Mouse (Mus musculus): ENCODE data around the gene Nxpe4. TPM values are rescaled to one million over a fixed set of nuclear protein-coding genes. Genes with fewer than 3 reads are reported as not detected.

Nxpe4 gene
- total and polyA plus RNA-seq, 3 experiments, result 2.0 to 9.6 (median 4.8) TPM

DNA sequence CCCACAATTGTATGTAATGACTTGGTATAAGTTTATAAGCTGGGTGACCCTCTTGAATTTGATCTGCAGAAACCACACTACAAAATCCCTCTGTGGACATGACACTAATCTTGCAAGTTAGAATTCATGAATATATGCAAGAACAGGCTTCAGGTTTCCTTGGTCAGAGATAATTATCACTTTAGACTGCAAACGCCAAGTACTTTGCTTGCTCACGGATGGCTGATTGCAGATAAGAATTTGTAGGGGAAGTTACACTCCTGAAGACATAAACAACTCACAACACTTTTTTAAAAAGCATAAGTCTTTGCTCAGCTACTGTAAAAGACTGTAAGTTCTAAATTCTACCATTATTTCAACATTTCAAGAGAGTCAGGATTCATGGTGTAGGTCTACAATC, 212.5 kb downstream of the Nxpe4 start:
- dilution Hi-C loops (cut with MboI; ENCODE audit: extremely low pct_ligation_motif_present, extremely low pct_unique_long_range_greater_than_20kb, low sequenced_read_pairs) (no loop called here), in situ Hi-C loops (cut with MboI; ENCODE audit: low pct_ligation_motif_present, low pct_unique_long_range_greater_than_20kb, low sequenced_read_pairs) (no loop called here)
- DNase-seq (ENCODE audit: extremely low read depth), result no peak
- H3K36me3 ChIP-seq (replicated peaks in 1 of 2; ENCODE audit: control insufficient read depth in 1 of 2, insufficient read depth in 1 of 2, low read length in 1 of 2), result peaks cover 0 to 35% of the 10 kb centered on the region in 2 experiments
- no peaks in the 10 kb centered on the region for H3K9me3 ChIP-seq (replicated peaks; ENCODE audit: low read length)
- H3K27me3 ChIP-seq (replicated peaks), result no peaks in the 10 kb centered on the region
- TF ChIP-seq ZMIZ1 (IDR thresholded peaks at IDR 0.05; ENCODE audit: low read depth, low read length), result no peak
- TF ChIP-seq BHLHE40 (IDR thresholded peaks at IDR 0.05; ENCODE audit: low read depth, low read length), result no peak
- no peak for TF ChIP-seq EP300 (IDR thresholded peaks at IDR 0.05; ENCODE audit: low read length)
- no peak for TF ChIP-seq POLR2AphosphoS2 (IDR thresholded peaks at IDR 0.05; ENCODE audit: low read depth, low read length)
- TF ChIP-seq CHD1 (IDR thresholded peaks at IDR 0.05; ENCODE audit: low read depth, low read length), result no peak
- no peak for TF ChIP-seq TCF12 (IDR thresholded peaks at IDR 0.05; ENCODE audit: low read depth, low read length)
- no peak for TF ChIP-seq MYC (IDR thresholded peaks at IDR 0.05; ENCODE audit: low read depth, low read length)
- no peak for TF ChIP-seq ZKSCAN1 (IDR thresholded peaks at IDR 0.05; ENCODE audit: borderline replicate concordance, low read depth, low read length)
- H3K4me2 ChIP-seq (ENCODE audit: insufficient read depth, low read depth, poor library complexity, severe bottlenecking), result no peak overlapping the region
- H3K4me3 ChIP-seq (replicated peaks in 1 of 3; ENCODE audit: low read depth in 2 of 3, low read length in 2 of 3, poor library complexity in 1 of 3), result no peak overlapping the region
- H3K27ac ChIP-seq (ENCODE audit: insufficient read depth, low read depth), result no peak overlapping the region
- H3K79me2 ChIP-seq (replicated peaks; ENCODE audit: control insufficient read depth, extremely low read depth, insufficient read depth, poor library complexity, severe bottlenecking), result no peaks in the 10 kb centered on the region
- H3K4me1 ChIP-seq (ENCODE audit: control insufficient read depth in 1 of 2, insufficient read depth in 2 of 2), result peaks cover 0 to 19% of the 10 kb centered on the region in 2 experiments; a peak in 3 of 4 replicates
- H3K9ac ChIP-seq (ENCODE audit: insufficient read depth, low read depth), result no peak overlapping the region

GRCm38 (mm10) chr9:48388451-48388850, 226.6 kb downstream of the Nxpe4 start:
- Histone ChIP-seq H3K79me2 (replicated peaks; ENCODE audit: control insufficient read depth, extremely low read depth, insufficient read depth, poor library complexity, severe bottlenecking) (peaks cover 4% of the 10 kb centered on the region), H3K4me2 (ENCODE audit: insufficient read depth, low read depth, poor library complexity, severe bottlenecking) (no peak overlapping the region), H3K4me1 (ENCODE audit: control insufficient read depth in 1 of 2, insufficient read depth in 2 of 2) (peaks cover 13 to 36% of the 10 kb centered on the region in 2 experiments), H3K4me3 (replicated peaks in 1 of 3; ENCODE audit: low read depth in 2 of 3, low read length in 2 of 3, poor library complexity in 1 of 3) (no peak overlapping the region), H3K27me3 (replicated peaks) (no peaks in the 10 kb centered on the region), H3K27ac (ENCODE audit: insufficient read depth, low read depth) (no peak overlapping the region), H3K9me3 (replicated peaks; ENCODE audit: low read length) (peaks cover 5% of the 10 kb centered on the region), H3K36me3 (replicated peaks in 1 of 2; ENCODE audit: control insufficient read depth in 1 of 2, insufficient read depth in 1 of 2, low read length in 1 of 2) (peaks cover 25 to 57% of the 10 kb centered on the region in 2 experiments), H3K9ac (ENCODE audit: insufficient read depth, low read depth) (no peak overlapping the region)
- dilution Hi-C loops (cut with MboI; ENCODE audit: extremely low pct_ligation_motif_present, extremely low pct_unique_long_range_greater_than_20kb, low sequenced_read_pairs), result no loop called here
- in situ Hi-C loops (cut with MboI; ENCODE audit: low pct_ligation_motif_present, low pct_unique_long_range_greater_than_20kb, low sequenced_read_pairs), result no loop called here
- no peak for DNase-seq (ENCODE audit: extremely low read depth)
- TF ChIP-seq HCFC1 (IDR thresholded peaks at IDR 0.05; ENCODE audit: low read depth, low read length), result no peak
- TF ChIP-seq UBTF (IDR thresholded peaks at IDR 0.05; ENCODE audit: low read depth, low read length), result no peak
- no peak for TF ChIP-seq ZKSCAN1 (IDR thresholded peaks at IDR 0.05; ENCODE audit: borderline replicate concordance, low read depth, low read length)
- no peak for TF ChIP-seq POLR2A (IDR thresholded peaks at IDR 0.05; ENCODE audit: low read depth, low read length)
- TF ChIP-seq CHD2 (IDR thresholded peaks at IDR 0.05; ENCODE audit: low read length), result no peak
- TF ChIP-seq CHD1 (IDR thresholded peaks at IDR 0.05; ENCODE audit: low read depth, low read length), result no peak
- no peak for TF ChIP-seq JUND (conservative IDR thresholded peaks at IDR 0.05; ENCODE audit: low read depth, low read length)
- TF ChIP-seq ELF1 (IDR thresholded peaks at IDR 0.05; ENCODE audit: low read depth, low read length), result no peak
- TF ChIP-seq TBP (conservative IDR thresholded peaks at IDR 0.05; ENCODE audit: low read depth, low read length), result no peak
- TF ChIP-seq IRF4 (IDR thresholded peaks at IDR 0.05; ENCODE audit: low read depth, low read length), result no peak
- no peak for TF ChIP-seq ETS1 (conservative IDR thresholded peaks at IDR 0.05; ENCODE audit: low read depth, low read length)
- TF ChIP-seq ZC3H11A (IDR thresholded peaks at IDR 0.05; ENCODE audit: low read depth, low read length), result no peak
- TF ChIP-seq KAT2A (IDR thresholded peaks at IDR 0.05; ENCODE audit: insufficient replicate concordance, low read length), result no peak

Data from CH12.LX (cell line).